Mouse (Mus musculus) ES-E14 (cell line): Measurements from ENCODE around the gene Dgkd.

Experiments used
- CHD2 ChIP-seq: IDR thresholded peaks from 2 replicates; pipeline ENCODE4 v1.6.1; 2014; ENCODE audit warnings: mild to moderate bottlenecking, low read depth, low read length, inconsistent platforms
- HCFC1 ChIP-seq: IDR thresholded peaks from 2 replicates; pipeline ENCODE4 v1.6.1; 2012; ENCODE audit warnings: low read length, inconsistent platforms, borderline replicate concordance; ENCODE audit not compliant: insufficient read depth
- MAFK ChIP-seq: IDR thresholded peaks from 2 replicates; pipeline ENCODE4 v1.6.1; 2014; ENCODE audit warnings: mild to moderate bottlenecking, low read depth, low read length, inconsistent platforms; ENCODE audit not compliant: insufficient read depth
- ZC3H11A ChIP-seq: IDR thresholded peaks from 2 replicates; pipeline ENCODE4 v1.6.1; 2012; ENCODE audit warnings: low read depth, mild to moderate bottlenecking, inconsistent platforms, low read length, borderline replicate concordance
- ZNF384 ChIP-seq: IDR thresholded peaks from 2 replicates; pipeline ENCODE4 v1.6.1; 2012; ENCODE audit warnings: low read depth, low read length, inconsistent platforms

DNA sequence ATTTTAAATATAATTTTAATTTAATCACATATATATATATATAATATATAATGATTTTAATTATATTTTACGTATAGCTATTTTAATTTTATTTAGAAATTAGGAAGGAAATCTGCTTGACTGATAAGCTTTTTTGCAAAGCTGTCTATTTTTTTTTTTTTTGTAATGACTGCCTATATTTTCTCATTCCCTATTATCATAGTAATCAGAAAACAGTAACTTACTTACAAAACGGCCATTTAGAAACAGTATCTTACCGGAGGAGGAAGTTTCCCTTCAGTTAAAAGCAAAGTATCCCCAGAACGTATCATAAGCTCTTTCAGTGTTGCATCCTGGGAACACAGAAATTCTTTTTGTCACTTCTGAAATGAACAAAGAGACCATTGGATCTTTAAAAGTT, 106.4 kb downstream of the Dgkd start:
- TF ChIP-seq ZNF384 (no peak), CHD2 (no peak), HCFC1 (no peak), ZC3H11A (no peak), MAFK (no peak)
